Mouse (Mus musculus): ENCODE measurements around the gene 4931440F15Rik. TPM values are rescaled to one million over a fixed set of nuclear protein-coding genes. Genes with fewer than 3 reads are reported as not detected.

4931440F15Rik gene
- polyA plus RNA-seq, 1 experiment from 2014 or later, result 0.44 TPM

DNA sequence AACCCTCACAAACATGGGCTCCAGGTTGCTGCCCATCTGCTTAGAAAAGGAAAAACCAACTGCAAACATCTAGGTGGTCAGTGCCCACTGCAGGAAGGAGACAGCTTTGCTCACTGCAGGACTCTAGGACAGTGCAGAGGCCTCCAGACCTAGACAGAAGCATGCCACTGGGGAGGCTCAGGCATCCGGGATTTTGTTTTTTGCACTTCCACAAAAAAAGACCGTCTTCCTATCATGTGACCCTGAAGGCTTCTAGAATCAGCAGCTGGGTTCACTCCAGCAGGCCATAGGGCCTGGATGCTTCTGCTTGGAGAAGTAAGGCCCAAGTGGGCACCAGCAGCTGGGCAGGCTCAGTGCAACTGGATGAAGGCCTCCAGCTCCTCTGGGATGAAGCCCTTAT, 2.3 kb downstream of the 4931440F15Rik start:
- Histone ChIP-seq H3K9me3 (no peaks in the 10 kb centered on the region), H3K4me2 (replicated peaks) (no peak overlapping the region), H3K27me3 (peaks cover 21% of the 10 kb centered on the region), H3K4me3 (replicated peaks) (no peak overlapping the region), H3K36me3 (no peaks in the 10 kb centered on the region), H3K4me1 (replicated peaks) (no peaks in the 10 kb centered on the region), H3K27ac (no peak overlapping the region), H3K9ac (replicated peaks) (no peak overlapping the region)
- 86% methylated on average over 2 of the region's 2 CpGs for WGBS
- ATAC-seq, result no peak

DNA sequence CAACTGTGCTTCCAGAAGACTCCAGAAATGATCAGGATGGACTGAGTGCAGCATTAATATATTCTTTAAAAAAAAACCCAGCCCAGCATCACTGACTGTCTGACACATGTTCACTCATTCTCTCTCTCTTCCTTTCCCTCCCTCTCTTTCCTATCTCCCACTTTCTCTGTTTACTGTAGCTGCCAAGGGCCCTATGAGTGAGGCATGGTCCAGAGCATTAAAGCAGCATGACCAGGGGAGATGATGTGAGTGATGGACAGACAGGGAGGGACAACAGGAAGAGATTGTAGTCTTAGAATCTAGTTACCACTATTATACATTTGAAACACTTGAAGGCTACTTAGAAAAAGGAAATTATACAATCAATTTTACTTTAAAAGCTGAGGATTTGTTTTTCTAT, 9.8 kb downstream of the 4931440F15Rik start:
- no peaks in the 10 kb centered on the region for H3K9me3 ChIP-seq
- no peak overlapping the region for H3K4me2 ChIP-seq (replicated peaks)
- H3K36me3 ChIP-seq, result no peaks in the 10 kb centered on the region
- no peak overlapping the region for H3K4me3 ChIP-seq (replicated peaks)
- H3K27ac ChIP-seq, result no peak overlapping the region
- H3K4me1 ChIP-seq (replicated peaks), result no peaks in the 10 kb centered on the region
- no peaks in the 10 kb centered on the region for H3K27me3 ChIP-seq
- H3K9ac ChIP-seq (replicated peaks), result no peak overlapping the region
- no peak for ATAC-seq

DNA sequence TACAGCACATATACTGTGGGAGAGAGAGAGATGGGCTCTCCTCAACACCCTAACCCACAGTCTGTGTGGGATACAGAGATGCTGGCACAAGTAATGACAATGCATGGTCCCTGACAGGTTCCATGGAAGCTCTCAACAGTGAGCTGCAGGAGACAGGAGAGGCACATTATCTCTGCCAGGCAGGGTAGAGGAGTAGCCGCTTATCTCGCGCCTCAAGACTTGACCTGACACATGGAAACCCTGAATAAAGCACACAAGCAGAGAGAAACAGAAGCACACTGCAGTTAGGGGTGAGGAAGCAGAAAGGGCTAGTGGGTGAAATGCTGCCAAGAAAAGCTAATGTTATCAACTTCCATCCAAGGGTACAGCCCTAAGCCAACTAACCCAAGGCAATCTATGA, 10.2 kb downstream of the 4931440F15Rik start:
- no peak for ATAC-seq
- WGBS, result 92% methylated on average over 3 of the region's 3 CpGs
- no peaks in the 10 kb centered on the region for H3K36me3 ChIP-seq
- no peak overlapping the region for H3K4me2 ChIP-seq (replicated peaks)
- H3K27me3 ChIP-seq, result no peaks in the 10 kb centered on the region
- H3K4me1 ChIP-seq (replicated peaks), result no peaks in the 10 kb centered on the region
- no peak overlapping the region for H3K4me3 ChIP-seq (replicated peaks)
- H3K27ac ChIP-seq, result no peak overlapping the region
- H3K9me3 ChIP-seq, result no peaks in the 10 kb centered on the region
- no peak overlapping the region for H3K9ac ChIP-seq (replicated peaks)

DNA sequence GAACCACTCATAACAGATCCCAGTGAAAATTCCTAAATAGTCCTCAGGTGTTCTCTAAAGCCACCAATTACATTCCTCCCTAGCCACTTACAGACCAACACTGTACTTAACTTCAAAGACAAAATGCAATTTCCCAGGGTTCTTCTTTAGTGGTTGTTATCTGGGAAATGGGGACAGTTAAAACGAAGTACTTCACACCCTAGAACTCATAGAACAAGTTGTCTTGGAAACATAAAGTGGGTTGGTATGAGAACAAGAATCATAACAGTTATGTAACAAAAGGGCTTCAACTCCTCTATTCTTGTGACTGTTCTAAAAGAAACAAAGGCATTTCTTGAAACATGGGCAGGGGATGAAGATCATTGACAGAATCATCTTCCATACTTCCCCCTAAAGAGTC, 12.2 kb downstream of the 4931440F15Rik start:
- H3K36me3 ChIP-seq, result no peaks in the 10 kb centered on the region
- no peaks in the 10 kb centered on the region for H3K27me3 ChIP-seq
- no peak for ATAC-seq
- 84% methylated on average over 1 of the region's 1 CpGs for WGBS
- H3K9ac ChIP-seq (replicated peaks), result no peak overlapping the region
- H3K4me2 ChIP-seq (replicated peaks), result no peak overlapping the region
- no peak overlapping the region for H3K4me3 ChIP-seq (replicated peaks)
- H3K4me1 ChIP-seq (replicated peaks), result no peaks in the 10 kb centered on the region
- no peak overlapping the region for H3K27ac ChIP-seq
- H3K9me3 ChIP-seq, result no peaks in the 10 kb centered on the region

DNA sequence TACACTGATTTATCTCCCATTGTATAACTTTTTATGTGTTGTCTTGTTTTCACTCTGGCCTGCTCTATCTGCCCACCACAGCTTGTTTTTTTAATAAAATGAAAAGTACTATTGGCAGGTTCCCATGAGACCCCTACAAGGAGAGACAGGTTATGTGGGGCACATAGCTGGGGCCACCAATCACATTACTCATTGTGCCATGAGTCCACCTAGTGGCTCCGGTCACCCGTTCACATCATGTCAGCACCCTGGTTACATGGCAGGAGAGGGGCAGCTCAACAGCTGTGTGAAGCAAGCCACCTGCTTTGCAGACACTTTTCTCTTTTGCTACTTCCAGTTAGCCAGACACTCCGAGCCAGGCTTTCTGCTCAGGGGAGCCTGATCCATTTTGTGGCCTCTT, 13.0 kb downstream of the 4931440F15Rik start:
- Histone ChIP-seq H3K27ac (no peak overlapping the region), H3K27me3 (no peaks in the 10 kb centered on the region), H3K4me1 (replicated peaks) (no peaks in the 10 kb centered on the region), H3K4me3 (replicated peaks) (no peak overlapping the region), H3K9me3 (no peaks in the 10 kb centered on the region), H3K36me3 (no peaks in the 10 kb centered on the region), H3K9ac (replicated peaks) (no peak overlapping the region), H3K4me2 (replicated peaks) (no peak overlapping the region)
- WGBS, result 83% methylated on average over 3 of the region's 3 CpGs
- ATAC-seq, result no peak

DNA sequence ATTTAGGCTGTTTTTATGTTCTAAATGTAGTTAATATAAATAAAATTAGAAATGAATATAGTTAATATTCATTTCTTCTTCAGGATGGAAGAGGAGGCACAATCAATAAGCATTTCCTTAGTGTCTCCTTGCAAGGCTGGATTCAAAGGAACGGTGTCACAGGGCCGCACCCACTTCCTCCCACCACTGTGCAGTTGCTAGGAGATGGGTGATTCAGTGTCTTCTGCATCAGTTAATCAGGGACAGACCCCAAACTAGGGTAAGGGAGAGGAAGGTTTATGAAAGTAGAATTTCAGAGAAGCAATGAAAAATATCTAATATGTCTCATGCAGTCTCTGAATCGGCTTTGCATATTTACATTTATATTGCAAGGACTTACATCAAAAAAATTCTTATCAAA, 15.1 kb downstream of the 4931440F15Rik start:
- no peak for ATAC-seq
- H3K36me3 ChIP-seq, result no peaks in the 10 kb centered on the region
- no peak overlapping the region for H3K27ac ChIP-seq
- H3K9ac ChIP-seq (replicated peaks), result no peak overlapping the region
- no peak overlapping the region for H3K4me3 ChIP-seq (replicated peaks)
- H3K9me3 ChIP-seq, result no peaks in the 10 kb centered on the region
- H3K4me2 ChIP-seq (replicated peaks), result no peak overlapping the region
- H3K27me3 ChIP-seq, result no peaks in the 10 kb centered on the region
- 69% methylated on average over 3 of the region's 3 CpGs for WGBS
- H3K4me1 ChIP-seq (replicated peaks), result no peaks in the 10 kb centered on the region

DNA sequence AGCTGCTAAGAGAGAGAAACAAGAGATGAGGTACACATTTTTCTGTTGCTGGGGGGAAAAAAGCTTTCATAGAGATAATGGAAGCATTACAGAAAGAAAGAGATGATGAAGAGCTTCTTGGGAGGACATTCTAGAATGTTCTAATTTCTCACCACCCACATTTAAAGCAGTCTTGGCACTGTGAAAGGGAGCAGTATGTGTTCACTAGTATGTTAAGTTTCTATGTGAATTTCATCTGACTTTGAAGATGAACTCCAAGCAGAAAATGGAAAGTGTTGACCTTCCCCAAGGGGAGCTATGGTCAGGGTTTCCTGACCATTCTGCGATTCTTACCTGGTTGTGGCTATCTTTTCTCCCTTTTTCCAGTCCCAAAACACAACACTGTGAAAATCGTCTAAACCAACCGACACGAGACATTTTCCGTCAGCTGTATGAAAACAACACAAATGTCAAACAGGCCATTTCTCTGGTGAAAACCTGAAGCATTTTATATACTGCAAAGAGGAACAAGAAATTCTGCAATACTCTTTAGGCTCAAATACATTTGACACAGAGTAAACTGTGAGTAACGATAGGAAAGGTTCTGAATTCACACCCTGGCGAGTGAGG, 16.4 kb downstream of the 4931440F15Rik start:
- Histone ChIP-seq H3K4me3 (replicated peaks) (no peak overlapping the region), H3K9me3 (no peaks in the 10 kb centered on the region), H3K4me1 (replicated peaks) (no peaks in the 10 kb centered on the region), H3K4me2 (replicated peaks) (no peak overlapping the region), H3K27ac (no peak overlapping the region), H3K36me3 (no peaks in the 10 kb centered on the region), H3K27me3 (no peaks in the 10 kb centered on the region), H3K9ac (replicated peaks) (no peak overlapping the region)
- 86% methylated on average over 7 of the region's 7 CpGs for WGBS
- no peak for ATAC-seq

DNA sequence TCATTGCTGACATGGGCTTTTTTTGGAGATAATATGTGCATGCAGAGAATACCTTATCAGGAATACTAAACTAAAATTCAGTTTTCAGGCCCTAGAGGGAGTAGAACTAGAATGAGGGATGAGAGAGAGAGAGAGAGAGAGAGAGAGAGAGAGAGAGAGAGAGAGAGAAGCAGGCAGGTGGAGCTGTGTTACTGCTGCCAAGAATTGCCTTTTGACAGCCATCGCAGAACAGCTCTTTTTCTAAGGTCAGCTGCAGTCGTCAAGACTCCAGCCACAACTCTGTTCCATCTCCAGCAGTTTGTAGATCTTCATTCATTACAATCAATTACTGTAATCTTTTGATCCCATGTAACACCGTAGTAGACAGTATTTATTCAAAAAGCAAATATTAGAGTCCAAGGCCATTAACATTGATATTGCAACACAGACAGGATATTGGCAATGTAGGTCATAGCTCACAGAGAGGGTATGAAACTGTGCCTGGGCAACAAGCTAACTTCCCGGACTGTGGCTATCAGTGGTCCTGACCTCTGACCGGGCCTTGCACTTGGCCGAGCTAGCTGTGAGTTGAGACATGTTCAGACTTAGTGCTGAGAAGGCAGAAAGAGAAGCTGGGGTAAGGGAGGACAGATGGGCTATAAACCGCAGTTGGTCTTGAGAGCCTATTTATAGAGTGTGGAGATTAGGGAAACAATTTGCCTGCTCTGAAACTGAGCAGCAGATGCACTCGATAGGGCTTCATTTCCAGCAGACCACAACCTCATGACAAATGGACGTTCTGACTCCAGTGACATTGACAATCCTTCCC, 17.1 kb downstream of the 4931440F15Rik start:
- no peak for ATAC-seq
- Histone ChIP-seq H3K4me3 (replicated peaks) (no peak overlapping the region), H3K27me3 (no peaks in the 10 kb centered on the region), H3K4me2 (replicated peaks) (no peak overlapping the region), H3K36me3 (no peaks in the 10 kb centered on the region), H3K4me1 (replicated peaks) (no peaks in the 10 kb centered on the region), H3K27ac (no peak overlapping the region), H3K9me3 (no peaks in the 10 kb centered on the region), H3K9ac (replicated peaks) (no peak overlapping the region)
- WGBS, result 78% methylated on average over 9 of the region's 9 CpGs

DNA sequence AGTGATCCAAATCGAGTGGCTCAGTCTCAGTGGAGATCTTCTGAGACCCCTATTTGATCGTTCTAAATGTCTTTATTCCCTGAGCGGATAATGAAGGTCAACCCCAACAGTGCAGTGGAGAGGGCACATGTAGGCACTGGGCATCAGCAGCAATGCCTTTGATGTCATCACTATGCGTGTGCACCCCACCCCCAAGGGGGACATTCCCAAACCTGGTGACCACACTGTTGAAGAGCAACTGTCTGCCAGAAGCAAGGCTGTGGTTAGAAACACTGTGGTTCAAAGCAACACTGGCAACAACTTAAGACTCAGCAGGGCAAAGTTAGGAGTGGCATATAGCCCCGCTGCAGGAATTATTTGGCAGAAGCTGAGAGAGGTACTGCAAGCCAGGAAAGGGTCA, 18.1 kb downstream of the 4931440F15Rik start:
- no peak overlapping the region for H3K4me2 ChIP-seq (replicated peaks)
- no peak overlapping the region for H3K4me3 ChIP-seq (replicated peaks)
- no peaks in the 10 kb centered on the region for H3K27me3 ChIP-seq
- no peaks in the 10 kb centered on the region for H3K9me3 ChIP-seq
- ATAC-seq, result no peak
- H3K9ac ChIP-seq (replicated peaks), result no peak overlapping the region
- no peaks in the 10 kb centered on the region for H3K36me3 ChIP-seq
- WGBS, result 85% methylated on average over 5 of the region's 5 CpGs
- H3K4me1 ChIP-seq (replicated peaks), result no peaks in the 10 kb centered on the region
- H3K27ac ChIP-seq, result no peak overlapping the region

DNA sequence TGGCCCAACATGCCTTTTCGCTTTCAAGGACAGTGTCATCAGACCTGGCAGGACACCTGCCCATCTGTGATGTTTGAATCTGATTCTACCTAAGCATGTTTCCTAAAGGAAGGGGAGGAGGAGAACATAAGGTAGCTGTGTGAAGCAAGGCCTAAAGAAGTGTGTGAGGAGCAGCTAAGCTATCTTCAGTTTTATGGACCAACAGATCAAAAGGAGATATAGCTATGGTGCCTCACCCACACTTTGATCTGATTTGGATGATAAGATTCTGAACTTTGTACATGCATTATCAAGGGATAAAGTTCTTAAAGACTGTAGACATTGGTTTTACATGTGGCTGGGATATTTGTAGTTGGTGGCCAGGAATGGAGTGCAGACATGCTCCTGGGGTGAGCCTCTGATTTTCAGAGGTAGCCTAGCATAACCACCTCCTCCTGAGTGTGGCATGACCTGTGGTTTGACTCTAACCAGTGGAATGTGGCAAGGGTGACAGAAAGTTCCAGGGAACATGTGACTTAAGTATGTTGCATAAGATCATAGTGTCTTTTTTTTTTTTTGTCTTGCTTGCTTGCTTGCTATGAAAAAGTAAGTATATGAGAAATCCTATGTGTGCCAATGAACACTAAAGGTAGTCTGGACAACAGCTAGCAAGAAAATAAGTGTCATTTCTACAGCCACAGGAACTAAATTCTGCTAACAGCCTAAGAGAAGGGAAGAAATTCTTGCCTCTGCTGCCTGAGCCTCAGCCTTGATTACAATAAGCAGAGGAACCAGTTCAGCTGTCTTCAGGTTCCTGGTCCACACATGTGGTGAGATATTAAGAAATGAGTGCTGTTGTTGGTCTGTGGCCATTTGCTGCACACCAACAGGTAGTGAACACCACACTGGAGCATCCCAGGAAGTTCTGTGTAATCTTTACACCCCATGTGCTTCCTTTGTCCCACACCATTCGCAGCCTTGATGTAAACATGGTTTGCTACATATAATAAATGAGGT, 23.7 kb downstream of the 4931440F15Rik start:
- no peaks in the 10 kb centered on the region for H3K9me3 ChIP-seq
- ATAC-seq, result no peak
- no peaks in the 10 kb centered on the region for H3K36me3 ChIP-seq
- H3K27me3 ChIP-seq, result no peaks in the 10 kb centered on the region
- WGBS, result 92% methylated on average over 2 of the region's 2 CpGs
- H3K4me2 ChIP-seq (replicated peaks), result no peak overlapping the region
- H3K4me3 ChIP-seq (replicated peaks), result no peak overlapping the region
- H3K27ac ChIP-seq, result no peak overlapping the region
- H3K9ac ChIP-seq (replicated peaks), result no peak overlapping the region
- H3K4me1 ChIP-seq (replicated peaks), result no peaks in the 10 kb centered on the region

DNA sequence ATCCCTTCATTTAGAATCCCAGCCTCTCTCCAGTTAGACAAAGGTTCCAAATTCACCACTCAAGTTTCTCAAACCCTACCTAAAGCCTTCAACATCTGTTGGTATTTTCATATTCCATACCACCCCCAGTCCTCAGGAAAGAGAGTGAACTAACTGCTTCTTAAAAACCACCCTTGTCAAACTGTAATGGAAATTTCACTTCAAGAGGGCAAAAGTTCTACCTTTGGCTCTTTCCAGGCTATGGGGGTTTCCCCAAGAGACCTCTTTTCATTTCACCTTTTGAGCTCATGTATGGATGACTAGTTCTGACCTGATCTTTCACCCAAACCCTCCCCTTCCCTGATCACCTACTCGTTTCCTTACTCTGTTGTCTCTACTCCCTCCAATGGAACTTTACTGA, 25.6 kb downstream of the 4931440F15Rik start:
- Histone ChIP-seq H3K27me3 (no peaks in the 10 kb centered on the region), H3K4me2 (replicated peaks) (no peak overlapping the region), H3K9ac (replicated peaks) (no peak overlapping the region), H3K36me3 (no peaks in the 10 kb centered on the region), H3K4me3 (replicated peaks) (no peak overlapping the region), H3K9me3 (no peaks in the 10 kb centered on the region), H3K27ac (no peak overlapping the region), H3K4me1 (replicated peaks) (no peaks in the 10 kb centered on the region)
- WGBS, result 68% methylated on average over 1 of the region's 1 CpGs
- no peak for ATAC-seq

DNA sequence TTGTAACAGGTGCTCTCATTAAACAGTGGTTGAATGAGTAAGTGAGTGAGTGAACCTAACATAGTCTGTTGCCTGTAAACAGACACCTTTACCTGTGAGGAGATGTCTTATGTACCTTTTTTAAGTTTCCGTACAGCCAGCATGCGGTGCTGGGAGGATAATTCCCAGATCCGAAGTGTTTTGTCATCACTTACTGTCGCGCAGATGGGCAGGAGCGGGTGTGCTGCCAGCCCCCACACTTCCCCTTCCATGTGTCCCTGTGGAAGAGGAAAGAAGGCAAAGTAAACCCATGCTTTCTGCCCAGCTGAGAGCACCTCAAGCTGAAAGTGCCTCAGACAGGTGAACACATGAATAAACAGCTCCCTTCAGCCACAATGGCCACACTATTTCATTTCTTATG, 30.4 kb downstream of the 4931440F15Rik start:
- Histone ChIP-seq H3K4me2 (replicated peaks) (no peak overlapping the region), H3K4me3 (replicated peaks) (no peak overlapping the region), H3K4me1 (replicated peaks) (no peaks in the 10 kb centered on the region), H3K27ac (no peak overlapping the region), H3K9me3 (no peaks in the 10 kb centered on the region), H3K9ac (replicated peaks) (no peak overlapping the region), H3K27me3 (no peaks in the 10 kb centered on the region), H3K36me3 (0 out of 2 replicates have a peak, but pooled peaks cover 4% of the 10 kb centered on the region)
- WGBS, result 90% methylated on average over 6 of the region's 6 CpGs
- ATAC-seq, result no peak
